13 mouse cellular contexts compared by ENCODE assay signal in the genomic region with DNA sequence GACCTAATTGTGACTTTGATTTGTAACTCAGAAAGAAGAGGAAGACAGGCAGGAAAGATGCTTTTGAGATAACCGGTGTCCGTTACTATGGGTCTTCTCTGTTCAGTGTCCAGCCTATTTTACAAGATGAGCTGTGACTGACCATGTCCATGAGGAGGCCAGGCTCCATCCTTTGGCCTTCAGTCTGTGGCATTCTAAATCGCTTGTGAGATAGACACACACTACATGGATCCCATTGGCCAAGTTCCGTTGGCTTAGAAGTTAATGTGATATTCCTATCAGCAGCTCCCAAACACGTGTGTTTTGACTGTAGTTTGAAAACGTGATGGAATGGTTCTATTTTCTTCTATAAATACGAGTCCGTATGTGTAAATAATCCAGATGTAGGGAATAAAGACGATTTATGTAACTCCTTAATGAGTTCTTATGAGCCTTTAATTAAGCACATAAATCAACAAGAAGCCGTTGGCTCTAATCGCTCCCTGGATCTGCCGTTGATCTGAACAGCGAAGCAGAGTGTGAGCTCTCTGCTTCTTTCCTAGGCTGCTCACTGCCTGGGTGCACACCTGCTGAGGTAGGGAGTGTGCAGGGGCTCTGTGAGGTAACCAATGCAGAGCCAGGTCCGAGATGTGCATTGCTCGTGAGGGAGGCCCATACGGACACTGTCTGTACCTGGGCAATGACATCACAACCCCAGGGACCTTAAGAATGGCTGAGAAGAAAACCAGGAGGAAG.
"Had no signal": no experiment of that assay in that cellular context is flagged by ENCODE, and none has a peak within 500 bp of the region (broad histone marks: within the 10 kb centered on the region; RNA-seq: fewer than 3 reads in every experiment).

No protein-coding gene starts in this region.

- H3K27ac ChIP-seq: intestine, embryonic 15.5 days; layer of hippocampus, adult 2 months; limb, embryonic 13.5 days; liver, embryonic 14.5 days; midbrain, embryonic 12.5 days had no signal

- ATAC-seq: intestine, embryonic 15.5 days; midbrain, embryonic 16.5 days had no signal

- DNase-seq: kidney, adult 8-10 months; kidney, postnatal 4 days; lung, adult 18-20 months; right cerebral cortex, postnatal 4 days; spleen, adult 18-20 months; thymus, adult 18-20 months; thymus, postnatal 14 days had no signal

- H3K4me2 ChIP-seq: intestine, embryonic 15.5 days; limb, embryonic 13.5 days; midbrain, embryonic 12.5 days had no signal

- H3K9me3 ChIP-seq: intestine, embryonic 15.5 days; limb, embryonic 13.5 days; midbrain, embryonic 12.5 days had no signal

- H3K4me3 ChIP-seq: intestine, embryonic 15.5 days; layer of hippocampus, adult 2 months; limb, embryonic 13.5 days; midbrain, embryonic 12.5 days had no signal

- H3K9ac ChIP-seq: intestine, embryonic 15.5 days; limb, embryonic 13.5 days; liver, embryonic 14.5 days; midbrain, embryonic 12.5 days had no signal

- H3K36me3 ChIP-seq: intestine, embryonic 15.5 days; limb, embryonic 13.5 days; midbrain, embryonic 12.5 days had no signal

- H3K4me1 ChIP-seq: intestine, embryonic 15.5 days; limb, embryonic 13.5 days; midbrain, embryonic 12.5 days had no signal

- H3K27me3 ChIP-seq: intestine, embryonic 15.5 days; limb, embryonic 13.5 days; midbrain, embryonic 12.5 days had no signal
